Mouse (Mus musculus) MEL (cell line): ENCODE measurements at regions not wholly inside any gene's neighbourhood (a gene's known extent, or its start where the extent isn't known, plus 50 kb on each side); places are given as distances from the start of the nearest gene placed in this dataset.

Experiments used
- DNase-seq: peaks from one replicate; pipeline ENCODE4 v3.0.0; 2011; ENCODE audit warnings: low read depth, low spot score
- H3K27ac ChIP-seq: 2 replicates; pipeline ENCODE4 v1.5.1; 2012; ENCODE audit warnings: low read depth, mild to moderate bottlenecking, control low read depth, low read length, moderate library complexity; ENCODE audit not compliant: control insufficient read depth
- H3K27me3 ChIP-seq, 2 experiments: fragments of 150-350 bp in 1 of 2; sonication (generic) in 1 of 2; 2 replicates each; pipeline ENCODE4 v1.6.1; 2012; ENCODE audit warnings: low read length in 2 of 2, mild to moderate bottlenecking in 2 of 2, improper control_type of control experiment in 1 of 2, moderate library complexity in 1 of 2; ENCODE audit not compliant: insufficient read depth in 2 of 2, control insufficient read depth in 1 of 2
- H3K36me3 ChIP-seq, 2 experiments: 2 replicates each; pipeline ENCODE4 v1.6.1; 2012 to 2014; ENCODE audit warnings: low read length in 2 of 2, improper control_type of control experiment in 1 of 2, inconsistent platforms in 1 of 2, mild to moderate bottlenecking in 1 of 2; ENCODE audit not compliant: insufficient read depth in 2 of 2, control insufficient read depth in 1 of 2
- H3K4me1 ChIP-seq, 2 experiments: fragments of 150-350 bp in 1 of 2; sonication (generic) in 1 of 2; 2 replicates each; pipeline ENCODE4 v1.6.1; 2012; ENCODE audit warnings: low read length in 2 of 2, improper control_type of control experiment in 1 of 2, mild to moderate bottlenecking in 1 of 2; ENCODE audit not compliant: insufficient read depth in 2 of 2, control insufficient read depth in 1 of 2
- H3K4me3 ChIP-seq, 2 experiments: fragments of 150-350 bp in 1 of 2; sonication (generic) in 1 of 2; 2 replicates each; pipeline ENCODE4 v1.5.1; 2012; ENCODE audit warnings: low read depth in 2 of 2, low read length in 2 of 2, mild to moderate bottlenecking in 2 of 2, moderate library complexity in 2 of 2, control low read depth in 1 of 2, improper control_type of control experiment in 1 of 2; ENCODE audit not compliant: control insufficient read depth in 1 of 2, insufficient read depth in 1 of 2
- H3K79me2 ChIP-seq: 2 replicates; pipeline ENCODE4 v1.6.1; 2012; ENCODE audit warnings: mild to moderate bottlenecking, low read length, moderate library complexity; ENCODE audit not compliant: control insufficient read depth, poor library complexity, insufficient read depth
- H3K9ac ChIP-seq: 2 replicates; pipeline ENCODE4 v1.6.1; 2012; ENCODE audit warnings: low read depth, mild to moderate bottlenecking, control low read depth, low read length, moderate library complexity; ENCODE audit not compliant: control insufficient read depth, poor library complexity, severe bottlenecking
- H3K9me3 ChIP-seq: fragments of 150-350 bp; sonication (generic); replicated peaks from 2 replicates; pipeline ENCODE4 v1.6.1; 2012; ENCODE audit warnings: mild to moderate bottlenecking, low read length, improper control_type of control experiment, moderate library complexity; ENCODE audit not compliant: insufficient read depth
- CHD1 ChIP-seq: IDR thresholded peaks from 2 replicates; pipeline ENCODE4 v1.6.1; 2012; ENCODE audit warnings: low read depth, mild to moderate bottlenecking, inconsistent platforms, low read length, improper control_type of control experiment
- CTCF ChIP-seq, 3 experiments: IDR thresholded peaks in 2 of 3; conservative IDR thresholded peaks in 1 of 3; 2 replicates each; pipeline ENCODE4 v1.5.1; 2011 to 2012; ENCODE audit warnings: low read length in 3 of 3, low read depth in 2 of 3, mild to moderate bottlenecking in 2 of 3, improper control_type of control experiment in 1 of 3, inconsistent platforms in 1 of 3, mixed read lengths in 1 of 3, moderate library complexity in 1 of 3; ENCODE audit not compliant: control insufficient read depth in 1 of 3, insufficient read depth in 1 of 3, poor library complexity in 1 of 3, severe bottlenecking in 1 of 3
- E2F4 ChIP-seq: IDR thresholded peaks from 2 replicates; pipeline ENCODE4 v1.6.1; 2011; ENCODE audit warnings: low read depth, low read length, improper control_type of control experiment, borderline replicate concordance
- EP300 ChIP-seq, 2 experiments: IDR thresholded peaks; 2 replicates each; pipeline ENCODE4 v1.6.1; 2011; ENCODE audit warnings: improper control_type of control experiment in 2 of 2, low read length in 2 of 2, low read depth in 1 of 2, mild to moderate bottlenecking in 1 of 2
- ETS1 ChIP-seq: IDR thresholded peaks from 2 replicates; pipeline ENCODE4 v1.6.1; 2012; ENCODE audit warnings: low read depth, mild to moderate bottlenecking, inconsistent platforms, low read length, improper control_type of control experiment, moderate library complexity
- HCFC1 ChIP-seq: IDR thresholded peaks from 2 replicates; pipeline ENCODE4 v1.6.1; 2012; ENCODE audit warnings: low read depth, mild to moderate bottlenecking, inconsistent platforms, low read length, improper control_type of control experiment, moderate library complexity
- JUND ChIP-seq: IDR thresholded peaks from 2 replicates; pipeline ENCODE4 v1.6.1; 2011; ENCODE audit warnings: low read depth, mild to moderate bottlenecking, improper control_type of control experiment, low read length
- KAT2A ChIP-seq: conservative IDR thresholded peaks from 2 replicates; pipeline ENCODE4 v1.6.1; 2012; ENCODE audit warnings: low read depth, low read length, improper control_type of control experiment, inconsistent platforms
- MYC ChIP-seq: IDR thresholded peaks from 2 replicates; pipeline ENCODE4 v1.6.1; 2011; ENCODE audit warnings: low read depth, mild to moderate bottlenecking, low read length, improper control_type of control experiment, moderate library complexity
- NRF1 ChIP-seq: IDR thresholded peaks from 2 replicates; pipeline ENCODE4 v1.6.1; 2014; ENCODE audit warnings: low read depth, mild to moderate bottlenecking, inconsistent platforms, low read length, improper control_type of control experiment, moderate library complexity; ENCODE audit not compliant: poor library complexity, insufficient read depth, severe bottlenecking
- POLR2A ChIP-seq, 2 experiments: IDR thresholded peaks; 2 replicates each; pipeline ENCODE4 v1.6.1; 2011 to 2012; ENCODE audit warnings: low read length in 2 of 2, mild to moderate bottlenecking in 2 of 2, control low read depth in 1 of 2, improper control_type of control experiment in 1 of 2, low read depth in 1 of 2, moderate library complexity in 1 of 2; ENCODE audit not compliant: control insufficient read depth in 1 of 2, insufficient read depth in 1 of 2, poor library complexity in 1 of 2
- POLR2AphosphoS2 ChIP-seq: IDR thresholded peaks from 2 replicates; pipeline ENCODE4 v1.6.1; 2011; ENCODE audit warnings: low read length, improper control_type of control experiment
- POLR2AphosphoS5 ChIP-seq: IDR thresholded peaks from 2 replicates; pipeline ENCODE4 v1.6.1; 2012; ENCODE audit warnings: low read depth, borderline replicate concordance, mild to moderate bottlenecking, inconsistent platforms, low read length, moderate library complexity, mixed read lengths
- RAD21 ChIP-seq: IDR thresholded peaks from 2 replicates; pipeline ENCODE4 v1.6.1; 2011; ENCODE audit warnings: mild to moderate bottlenecking, low read depth, low read length, improper control_type of control experiment
- SIN3A ChIP-seq: IDR thresholded peaks from 2 replicates; pipeline ENCODE4 v1.6.1; 2012; ENCODE audit warnings: low read length, improper control_type of control experiment, inconsistent platforms
- SMC3 ChIP-seq: IDR thresholded peaks from 2 replicates; pipeline ENCODE4 v1.6.1; 2011; ENCODE audit warnings: low read depth, low read length, improper control_type of control experiment
- TCF12 ChIP-seq: IDR thresholded peaks from 2 replicates; pipeline ENCODE4 v1.6.1; 2014; ENCODE audit warnings: low read depth, mild to moderate bottlenecking, inconsistent platforms, low read length, improper control_type of control experiment, moderate library complexity
- UBTF ChIP-seq: IDR thresholded peaks from 2 replicates; pipeline ENCODE4 v1.6.1; 2012; ENCODE audit warnings: low read depth, mild to moderate bottlenecking, inconsistent platforms, low read length, improper control_type of control experiment, moderate library complexity, borderline replicate concordance; ENCODE audit not compliant: insufficient read depth
- USF1 ChIP-seq: IDR thresholded peaks from 2 replicates; pipeline ENCODE4 v1.6.1; 2014; ENCODE audit warnings: low read depth, mild to moderate bottlenecking, inconsistent platforms, low read length, improper control_type of control experiment, moderate library complexity
- USF2 ChIP-seq, 2 experiments: IDR thresholded peaks; 2 replicates each; pipeline ENCODE4 v1.6.1; 2011 to 2012; ENCODE audit warnings: improper control_type of control experiment in 2 of 2, low read length in 2 of 2, borderline replicate concordance in 1 of 2, inconsistent platforms in 1 of 2, low read depth in 1 of 2, mild to moderate bottlenecking in 1 of 2; ENCODE audit not compliant: insufficient read depth in 1 of 2
- ZC3H11A ChIP-seq: IDR thresholded peaks from 2 replicates; pipeline ENCODE4 v1.6.1; 2012; ENCODE audit warnings: low read depth, mild to moderate bottlenecking, inconsistent platforms, low read length, improper control_type of control experiment
- ZKSCAN1 ChIP-seq: IDR thresholded peaks from 2 replicates; pipeline ENCODE4 v1.6.1; 2012; ENCODE audit warnings: low read depth, mild to moderate bottlenecking, inconsistent platforms, low read length, improper control_type of control experiment, moderate library complexity
- ZMIZ1 ChIP-seq: IDR thresholded peaks from 2 replicates; pipeline ENCODE4 v1.6.1; 2012; ENCODE audit warnings: low read depth, mild to moderate bottlenecking, inconsistent platforms, low read length, improper control_type of control experiment, moderate library complexity

- Histone ChIP-seq H3K9ac (no peak overlapping the region), H3K4me3 (no peak overlapping the region), H3K27me3 (peaks cover 6 to 8% of the 10 kb centered on the region in 2 experiments), H3K36me3 (no peaks in the 10 kb centered on the region), H3K27ac (no peak overlapping the region), H3K4me1 (no peaks in the 10 kb centered on the region), H3K79me2 (no peaks in the 10 kb centered on the region), H3K9me3 (no peaks in the 10 kb centered on the region)
- no peak for DNase-seq
- TF ChIP-seq CHD1, result no peak
- TF ChIP-seq SMC3, result no peak
- no peak for TF ChIP-seq ZKSCAN1
- no peak for TF ChIP-seq E2F4
- no peak for TF ChIP-seq POLR2AphosphoS2
- no peak for TF ChIP-seq SIN3A
- no peak for TF ChIP-seq USF2 (IDR thresholded peaks at IDR 0.05; ENCODE audit: borderline replicate concordance in 1 of 2, insufficient read depth in 1 of 2, low read depth in 1 of 2, low read length in 2 of 2)
- no peak for TF ChIP-seq UBTF
- no peak for TF ChIP-seq JUND
- TF ChIP-seq CTCF (IDR thresholded peaks at IDR 0.05 in 2 of 3, conservative IDR thresholded peaks at IDR 0.05 in 1 of 3; ENCODE audit: control insufficient read depth in 1 of 3, insufficient read depth in 1 of 3, low read depth in 2 of 3, low read length in 3 of 3, poor library complexity in 1 of 3, severe bottlenecking in 1 of 3), result no peak
- TF ChIP-seq KAT2A, result no peak
- no peak for TF ChIP-seq HCFC1
These were observed 259.3 kb downstream of the Setd4 start for GRCm38 (mm10) chr16:93344555-93344954.

- Histone ChIP-seq H3K9me3 (no peaks in the 10 kb centered on the region), H3K4me3 (no peak overlapping the region), H3K79me2 (no peaks in the 10 kb centered on the region), H3K27ac (no peak overlapping the region), H3K9ac (no peak overlapping the region), H3K4me1 (no peaks in the 10 kb centered on the region), H3K36me3 (no peaks in the 10 kb centered on the region), H3K27me3 (peaks cover 6 to 8% of the 10 kb centered on the region in 2 experiments)
- no peak for DNase-seq
- TF ChIP-seq SIN3A (no peak), RAD21 (no peak)
These were observed 261.2 kb downstream of the Setd4 start for GRCm38 (mm10) chr16:93342701-93343100.

- no peak overlapping the region for H3K9ac ChIP-seq
- H3K79me2 ChIP-seq, result no peaks in the 10 kb centered on the region
- H3K27ac ChIP-seq, result no peak overlapping the region
- no peak for DNase-seq
- no peak overlapping the region for H3K4me3 ChIP-seq
- no peaks in the 10 kb centered on the region for H3K9me3 ChIP-seq
- peaks cover 6 to 8% of the 10 kb centered on the region in 2 experiments for H3K27me3 ChIP-seq
- TF ChIP-seq POLR2AphosphoS5 (no peak), POLR2A (IDR thresholded peaks at IDR 0.05; ENCODE audit: control insufficient read depth in 1 of 2, insufficient read depth in 1 of 2, low read depth in 1 of 2, low read length in 2 of 2, poor library complexity in 1 of 2) (no peak), EP300 (IDR thresholded peaks at IDR 0.05; ENCODE audit: low read depth in 1 of 2, low read length in 2 of 2) (no peak), UBTF (no peak), ZC3H11A (no peak), POLR2AphosphoS2 (no peak), NRF1 (no peak), ETS1 (no peak), ZMIZ1 (no peak), SIN3A (no peak), MYC (no peak), USF1 (no peak), TCF12 (no peak), CTCF (IDR thresholded peaks at IDR 0.05 in 2 of 3, conservative IDR thresholded peaks at IDR 0.05 in 1 of 3; ENCODE audit: control insufficient read depth in 1 of 3, insufficient read depth in 1 of 3, low read depth in 2 of 3, low read length in 3 of 3, poor library complexity in 1 of 3, severe bottlenecking in 1 of 3) (no peak), CHD1 (no peak), RAD21 (no peak), SMC3 (no peak)
- TF ChIP-seq, all 39 proteins: peak for 0
- Histone ChIP-seq H3K36me3 (no peaks in the 10 kb centered on the region), H3K4me1 (no peaks in the 10 kb centered on the region)
These were observed 262.1 kb downstream of the Setd4 start for GRCm38 (mm10) chr16:93341791-93342190.
